Mouse (Mus musculus): Measurements from ENCODE around the gene Sertad4.

Sertad4 gene

GRCm38 (mm10) chr1:192851640-192852039, 3.9 kb downstream of the Sertad4 start:
- DNase-seq (ENCODE audit: low spot score), result peak; percentile 29

DNA sequence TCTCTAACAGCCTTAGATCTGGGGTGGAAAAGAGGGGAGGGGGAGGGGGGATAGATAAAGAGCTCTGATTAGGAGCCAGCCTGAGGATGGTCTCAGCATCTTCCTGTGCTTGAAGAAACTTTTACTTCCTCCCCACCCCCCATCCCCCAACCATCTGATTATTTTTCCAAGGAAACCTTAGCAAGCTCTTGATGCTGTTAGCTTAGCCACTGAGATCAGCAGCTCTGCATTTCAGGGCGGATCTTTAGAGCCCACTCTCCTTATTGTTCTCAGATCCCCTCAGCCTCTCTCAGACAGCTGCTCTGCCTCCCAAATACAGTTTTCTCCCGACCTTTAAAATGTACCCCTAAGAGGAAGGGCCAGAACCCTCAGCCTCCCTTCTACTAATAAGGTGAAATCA, 4.4 kb downstream of the Sertad4 start:
- DNase-seq (ENCODE audit: low spot score), result no peak

DNA sequence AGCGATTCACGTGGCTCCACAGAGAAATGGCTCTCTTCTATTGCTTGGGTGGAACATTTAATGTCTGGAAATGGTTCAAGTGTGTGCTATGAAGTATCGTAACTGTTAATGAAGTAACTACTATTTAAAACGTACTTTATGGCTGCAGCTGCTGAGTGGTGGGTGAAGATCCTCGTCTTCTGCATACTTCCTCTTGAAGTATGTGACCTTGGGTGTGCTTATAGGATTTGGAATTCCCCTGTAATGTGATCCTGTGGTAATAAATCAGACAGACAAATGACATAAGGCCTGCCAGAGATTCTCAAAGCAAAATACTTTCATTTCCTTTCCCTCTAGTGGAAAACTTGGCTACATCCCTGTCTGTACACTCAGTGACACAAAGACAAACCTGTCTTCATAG, 5.9 kb downstream of the Sertad4 start:
- no peak for DNase-seq (ENCODE audit: low spot score)

- DNase-seq (ENCODE audit: low spot score), result no peak
Measured at GRCm38 (mm10) chr1:192847254-192847653, 8.3 kb downstream of the Sertad4 start.

- DNase-seq (ENCODE audit: low spot score), result no peak
Measured at GRCm38 (mm10) chr1:192841094-192841813, 14.3 kb downstream of the Sertad4 start.

DNA sequence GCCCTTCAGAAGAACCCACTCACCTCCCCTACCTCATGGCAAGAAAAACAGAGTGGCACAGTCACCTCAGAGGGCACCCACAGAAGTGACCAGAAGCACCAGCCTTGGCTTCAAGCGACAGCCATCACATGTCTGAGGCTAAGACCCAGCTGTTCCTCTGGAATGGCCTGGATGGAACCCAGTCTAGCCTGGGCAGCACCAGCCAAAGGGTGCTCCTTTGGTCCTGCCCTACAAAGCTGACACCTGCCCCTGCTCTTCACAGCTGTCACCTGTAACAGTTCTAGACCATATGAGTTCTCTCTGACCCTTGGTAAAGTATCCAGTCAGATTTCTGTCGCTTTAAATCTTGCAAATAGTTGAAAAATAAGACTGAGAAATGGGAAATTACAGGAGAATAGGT, 14.9 kb downstream of the Sertad4 start:
- DNase-seq (ENCODE audit: low spot score), result no peak

DNA sequence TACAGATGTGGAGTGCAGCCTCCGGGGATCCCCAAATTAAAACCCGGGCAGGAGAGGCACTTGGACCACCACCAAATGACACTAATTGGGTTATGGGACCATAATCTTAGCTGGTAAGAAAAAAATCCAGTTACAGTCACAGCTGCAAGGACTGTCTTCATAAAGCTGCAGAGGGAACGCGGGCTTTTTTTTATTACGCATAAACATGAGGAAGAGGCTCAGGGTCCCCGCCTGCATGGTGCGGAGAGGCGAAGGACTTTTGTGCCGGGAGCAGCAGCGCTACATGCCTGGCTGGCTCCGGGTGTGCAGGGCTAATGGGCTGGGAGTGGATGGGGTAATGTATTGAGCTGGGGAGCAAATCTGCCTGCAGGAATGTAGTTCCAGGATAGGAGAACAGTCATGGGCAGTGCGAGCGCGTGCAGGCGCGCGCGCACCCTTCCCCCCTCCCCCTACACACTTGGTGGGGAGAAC, 20.3 kb downstream of the Sertad4 start:
- DNase-seq (ENCODE audit: low spot score), result no peak

DNA sequence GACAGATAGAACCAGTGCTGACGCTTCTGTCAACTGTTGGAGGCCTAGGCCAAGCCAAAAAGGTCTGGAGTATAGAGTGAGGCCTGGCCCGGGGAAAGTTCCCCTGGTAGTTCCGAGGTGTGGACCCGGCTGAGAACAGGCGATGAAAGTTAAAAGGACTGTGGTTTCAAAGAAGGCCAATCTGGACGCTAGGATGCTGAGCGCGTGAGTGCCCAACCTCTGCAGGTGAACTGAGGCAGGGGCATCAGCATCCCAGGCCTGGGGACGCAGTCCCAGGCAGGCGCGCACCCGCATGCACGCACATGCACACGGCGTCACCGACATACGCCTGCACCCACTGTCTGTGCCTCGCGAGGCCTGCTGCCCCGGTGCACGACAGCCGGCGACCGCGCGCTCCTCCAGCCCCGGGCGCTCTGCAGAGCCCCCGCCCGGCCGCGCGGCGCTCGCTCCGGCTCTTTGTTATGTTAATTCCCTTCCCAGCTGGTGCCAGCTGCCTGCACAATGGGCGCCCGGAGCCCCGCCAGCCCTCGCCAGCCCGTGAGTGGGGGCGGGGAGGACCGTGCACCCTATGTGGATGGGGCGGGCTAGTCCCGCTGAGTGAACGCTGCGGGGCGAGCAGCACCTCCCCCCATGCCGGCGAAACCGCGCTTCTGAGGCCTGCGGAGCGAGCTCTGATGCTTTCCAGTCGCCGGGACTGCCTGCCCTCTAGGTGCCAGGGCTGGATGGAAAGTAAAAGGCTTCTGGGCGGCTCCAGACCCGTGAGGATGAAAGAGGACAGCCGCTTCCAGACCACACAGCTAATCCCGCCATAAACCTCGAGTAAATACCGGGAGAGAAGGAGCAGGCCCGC, 21.0 kb downstream of the Sertad4 start:
- peak; percentile 22 for DNase-seq (ENCODE audit: low spot score)

- no peak for DNase-seq (ENCODE audit: low spot score)
Measured at GRCm38 (mm10) chr1:192833586-192833985, 22.0 kb downstream of the Sertad4 start.

GRCm38 (mm10) chr1:192833097-192833496, 22.5 kb downstream of the Sertad4 start:
- no peak for DNase-seq (ENCODE audit: low spot score)

GRCm38 (mm10) chr1:192832338-192832737, 23.2 kb downstream of the Sertad4 start:
- DNase-seq (ENCODE audit: low spot score), result no peak

DNA sequence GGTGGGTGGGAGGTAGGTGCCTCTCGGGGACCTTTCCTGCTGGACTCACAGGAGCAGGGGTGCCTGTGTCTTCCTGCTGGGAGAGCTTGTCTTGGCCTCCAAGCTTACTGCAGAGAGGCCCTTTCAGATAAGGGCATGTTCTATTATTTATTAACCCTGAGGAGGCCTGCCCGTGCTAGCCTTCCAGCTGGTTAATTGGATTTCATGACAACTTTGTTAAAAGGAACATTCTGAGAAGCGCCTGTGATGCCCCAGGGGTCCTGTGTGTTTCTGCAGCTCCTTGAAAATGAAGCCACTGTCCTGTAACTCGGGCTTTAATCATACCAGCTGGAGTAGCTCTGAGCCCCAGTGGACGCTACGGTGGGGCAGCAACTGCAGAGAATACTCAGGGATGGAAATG, 25.1 kb downstream of the Sertad4 start:
- DNase-seq (ENCODE audit: low spot score), result no peak

DNA sequence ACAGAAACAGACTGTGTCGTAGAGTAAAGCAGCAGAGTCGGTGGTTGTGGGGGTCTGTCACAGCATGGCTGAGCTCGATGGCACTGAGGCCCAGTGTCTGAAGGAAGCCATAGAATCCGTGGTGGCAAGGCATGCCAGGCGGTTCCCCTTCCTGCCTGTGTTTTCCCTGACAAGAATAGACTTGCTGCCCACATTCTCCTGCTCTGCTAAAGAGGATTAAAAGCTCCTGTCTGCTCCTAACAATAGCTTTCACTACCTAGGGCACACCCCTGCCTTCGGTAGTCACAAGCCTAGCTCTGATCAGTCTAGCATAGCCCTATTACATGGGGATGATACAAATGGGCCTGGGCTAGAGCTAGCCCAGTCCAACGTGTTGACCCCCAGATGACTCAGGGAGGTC, 26.6 kb downstream of the Sertad4 start:
- no peak for DNase-seq (ENCODE audit: low spot score)

GRCm38 (mm10) chr1:192827955-192828354, 27.6 kb downstream of the Sertad4 start:
- no peak for DNase-seq (ENCODE audit: low spot score)

- no peak for DNase-seq (ENCODE audit: low spot score)
Measured at GRCm38 (mm10) chr1:192825746-192826145, 29.8 kb downstream of the Sertad4 start.

DNA sequence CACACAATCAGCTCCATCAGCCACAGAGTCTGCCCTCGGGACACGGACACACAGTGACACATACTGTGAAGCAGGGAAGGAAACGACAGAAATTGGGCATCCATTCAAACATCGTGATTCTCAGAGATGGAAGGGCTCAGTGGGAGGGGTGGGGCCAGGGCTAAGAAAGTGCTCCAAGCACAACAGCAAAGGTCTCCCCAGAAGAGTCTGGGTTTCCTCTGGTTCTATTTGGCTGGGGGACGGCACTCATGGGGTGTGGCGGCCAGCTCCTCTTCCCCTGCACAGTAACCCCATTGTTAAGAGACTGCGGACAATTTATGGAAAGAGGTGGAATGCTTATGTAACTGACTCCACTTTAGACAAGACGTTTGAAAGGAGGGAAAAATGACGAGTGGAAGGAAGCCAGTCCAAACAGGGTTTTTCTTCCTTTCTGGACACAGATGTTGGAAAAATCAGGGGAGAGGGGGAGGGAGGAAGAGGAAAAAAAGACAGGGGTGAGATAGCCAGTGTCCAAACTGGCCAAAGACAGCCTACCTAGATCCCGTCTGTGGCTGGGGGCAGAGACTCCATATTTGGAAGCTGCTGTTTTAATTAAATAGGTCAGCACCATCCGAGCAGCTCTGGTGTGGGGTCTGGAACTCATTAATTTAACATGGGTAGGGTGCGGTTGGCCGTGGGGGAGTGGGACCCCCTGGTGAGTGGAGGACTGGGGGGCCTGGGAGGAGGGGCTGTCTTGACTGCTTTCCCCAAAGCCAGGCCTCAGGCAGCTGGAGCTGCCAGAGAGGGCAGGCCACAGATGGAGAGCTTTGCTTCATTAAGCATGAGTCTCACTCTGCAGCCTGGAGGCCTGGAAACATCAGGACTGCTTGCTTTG, 32.7 kb downstream of the Sertad4 start:
- no peak for DNase-seq (ENCODE audit: low spot score)

DNA sequence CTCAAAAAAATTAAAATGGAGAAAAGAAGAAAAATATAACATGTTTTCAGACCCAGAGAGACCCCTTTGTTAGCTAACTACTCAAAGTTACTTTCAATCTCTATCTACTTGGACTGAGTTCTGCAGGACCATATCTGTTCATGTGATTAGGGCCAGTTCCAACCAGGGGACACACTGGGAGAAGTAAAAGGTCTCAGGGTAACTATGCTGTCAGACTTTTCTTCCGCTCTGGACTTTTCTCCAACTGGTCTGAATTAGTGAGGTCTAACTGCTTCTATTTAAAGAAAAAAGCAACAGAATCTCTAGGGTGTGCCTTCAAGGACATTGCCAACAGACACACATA, 33.3 kb downstream of the Sertad4 start:
- DNase-seq (ENCODE audit: low spot score), result no peak

- no peak for DNase-seq (ENCODE audit: low spot score)
Measured at GRCm38 (mm10) chr1:192818334-192818733, 37.2 kb downstream of the Sertad4 start.

DNA sequence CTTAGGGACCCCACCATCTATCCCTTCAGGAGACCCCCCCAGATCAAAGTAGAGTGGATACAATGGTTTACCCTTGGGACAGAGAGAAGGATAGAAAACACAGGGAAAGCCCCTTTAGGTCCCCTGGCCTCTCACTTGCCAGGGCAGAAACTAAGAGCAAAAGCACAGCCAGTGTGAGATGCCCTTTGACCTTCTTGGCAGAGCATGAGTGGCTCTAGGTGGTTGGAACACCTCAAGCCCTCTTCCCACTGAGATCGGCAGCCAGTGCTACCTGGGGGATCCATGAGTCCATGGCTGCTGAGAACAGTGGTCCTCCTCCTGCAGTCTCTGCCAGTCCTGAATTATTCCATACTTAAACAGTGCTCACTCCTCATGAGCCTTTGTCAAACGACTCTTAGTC, 39.8 kb downstream of the Sertad4 start:
- DNase-seq (ENCODE audit: low spot score), result no peak

DNA sequence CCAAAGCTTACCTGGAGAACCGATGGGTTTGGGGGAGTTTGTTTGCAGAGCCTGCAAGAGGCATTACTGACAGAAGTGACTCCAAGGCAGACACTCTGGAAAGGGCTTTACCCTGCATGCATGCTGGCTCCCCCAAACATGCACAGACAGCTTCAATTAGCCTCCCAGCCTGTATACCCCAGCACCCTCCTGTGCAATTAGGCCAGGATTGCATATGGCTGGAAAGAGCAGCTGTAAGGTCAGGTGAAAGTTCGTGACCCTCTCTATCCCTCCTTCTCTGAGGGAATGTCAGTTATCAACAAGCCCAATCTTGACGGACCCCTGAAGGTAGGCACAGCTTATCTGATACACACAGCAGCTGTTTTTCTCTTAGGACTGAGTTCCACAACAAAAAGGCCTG, 40.9 kb downstream of the Sertad4 start:
- no peak for DNase-seq (ENCODE audit: low spot score)

DNA sequence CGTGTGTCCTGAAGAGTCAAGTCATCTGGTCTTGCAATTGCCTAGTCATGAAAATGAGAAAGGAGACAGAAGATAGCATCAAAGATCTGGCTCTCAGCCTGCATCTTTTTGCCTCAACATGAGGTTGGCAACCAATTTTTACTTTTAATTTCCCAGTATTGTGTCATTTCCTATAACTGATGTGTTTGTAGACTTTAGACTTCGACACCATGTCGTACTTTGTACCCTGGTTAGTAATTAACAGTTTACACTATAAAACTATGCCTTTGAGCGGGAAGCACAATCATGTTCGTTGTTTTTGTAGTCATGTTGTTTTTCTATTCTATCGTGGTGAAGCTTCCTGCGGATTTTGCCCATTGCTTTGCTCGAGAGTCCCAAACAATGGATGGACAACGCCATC, 42.8 kb downstream of the Sertad4 start:
- DNase-seq (ENCODE audit: low spot score), result no peak

- DNase-seq (ENCODE audit: low spot score), result no peak
Measured at GRCm38 (mm10) chr1:192812290-192812689, 43.3 kb downstream of the Sertad4 start.
